Mouse (Mus musculus): ENCODE data around the gene Sftpa1. TPM values are rescaled to one million over a fixed set of nuclear protein-coding genes. Genes with fewer than 3 reads are reported as not detected.
A peak's percentile ranks its signal among the peaks of the same experiment; 100 is the strongest.

Gene Sftpa1
- polyA plus RNA-seq, 1 experiment from 2014 or later, result not detected

- ATAC-seq (ENCODE audit: low read depth), result no peak
- no peaks in the 10 kb centered on the region for H3K9me3 ChIP-seq (ENCODE audit: control insufficient read depth, low read length)
These were observed 14.5 kb downstream of the Sftpa1 start for GRCm38 (mm10) chr14:41146035-41146434.

GRCm38 (mm10) chr14:41146922-41147321 is 15.3 kb downstream of the Sftpa1 start:
- Histone ChIP-seq H3K9ac (replicated peaks; ENCODE audit: low read depth, low read length) (no peak overlapping the region), H3K9me3 (ENCODE audit: control insufficient read depth, low read length) (no peaks in the 10 kb centered on the region), H3K4me2 (ENCODE audit: low read depth, low read length) (no peak overlapping the region), H3K4me3 (ENCODE audit: low read depth, low read length) (no peak overlapping the region), H3K36me3 (ENCODE audit: control insufficient read depth, insufficient read depth, low read length) (no peaks in the 10 kb centered on the region), H3K27ac (ENCODE audit: low read depth, low read length) (no peak overlapping the region), H3K27me3 (ENCODE audit: control insufficient read depth, insufficient read depth, low read length) (no peaks in the 10 kb centered on the region), H3K4me1 (ENCODE audit: control insufficient read depth, insufficient read depth, low read length) (no peaks in the 10 kb centered on the region)
- WGBS, result 85% methylated on average over 3 of the region's 3 CpGs
- no peak for ATAC-seq (ENCODE audit: low read depth)

More at GRCm38 (mm10) chr14:41146035-41146434, 14.5 kb downstream of the Sftpa1 start:
- H3K4me2 ChIP-seq (ENCODE audit: low read depth, low read length), result no peak overlapping the region
- 70% methylated on average over 6 of the region's 6 CpGs for WGBS
- H3K4me3 ChIP-seq (ENCODE audit: low read depth, low read length), result no peak overlapping the region
- no peak overlapping the region for H3K9ac ChIP-seq (replicated peaks; ENCODE audit: low read depth, low read length)
- H3K36me3 ChIP-seq (ENCODE audit: control insufficient read depth, insufficient read depth, low read length), result no peaks in the 10 kb centered on the region
- H3K27ac ChIP-seq (ENCODE audit: low read depth, low read length), result no peak overlapping the region
- H3K4me1 ChIP-seq (ENCODE audit: control insufficient read depth, insufficient read depth, low read length), result no peaks in the 10 kb centered on the region
- H3K27me3 ChIP-seq (ENCODE audit: control insufficient read depth, insufficient read depth, low read length), result no peaks in the 10 kb centered on the region

DNA sequence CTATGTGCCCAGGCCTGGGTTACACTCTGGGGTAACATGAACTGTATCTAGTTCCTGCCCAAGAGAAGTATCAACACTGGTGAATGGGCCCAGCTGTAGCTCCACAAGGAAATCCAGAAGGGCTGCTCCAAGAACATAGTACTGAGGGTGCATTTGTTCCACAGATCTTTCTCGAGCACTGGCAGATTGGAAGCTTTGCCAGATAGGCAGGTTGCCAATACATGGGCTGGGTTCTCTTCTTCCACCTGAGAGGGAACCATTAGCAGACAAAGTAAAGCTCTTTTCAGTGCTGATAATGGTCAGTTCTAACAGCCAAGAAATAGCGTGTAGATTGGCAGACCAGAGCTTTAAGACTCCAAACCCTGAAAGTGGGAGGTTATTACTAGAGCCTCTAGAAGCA is 15.8 kb downstream of the Sftpa1 start:
- Histone ChIP-seq H3K27me3 (ENCODE audit: control insufficient read depth, insufficient read depth, low read length) (no peaks in the 10 kb centered on the region), H3K36me3 (ENCODE audit: control insufficient read depth, insufficient read depth, low read length) (no peaks in the 10 kb centered on the region), H3K9ac (replicated peaks; ENCODE audit: low read depth, low read length) (no peak overlapping the region), H3K27ac (ENCODE audit: low read depth, low read length) (no peak overlapping the region), H3K4me2 (ENCODE audit: low read depth, low read length) (no peak overlapping the region), H3K9me3 (ENCODE audit: control insufficient read depth, low read length) (no peaks in the 10 kb centered on the region), H3K4me1 (ENCODE audit: control insufficient read depth, insufficient read depth, low read length) (no peaks in the 10 kb centered on the region), H3K4me3 (ENCODE audit: low read depth, low read length) (no peak overlapping the region)
- no peak for ATAC-seq (ENCODE audit: low read depth)
- 81% methylated on average over 2 of the region's 2 CpGs for WGBS

DNA sequence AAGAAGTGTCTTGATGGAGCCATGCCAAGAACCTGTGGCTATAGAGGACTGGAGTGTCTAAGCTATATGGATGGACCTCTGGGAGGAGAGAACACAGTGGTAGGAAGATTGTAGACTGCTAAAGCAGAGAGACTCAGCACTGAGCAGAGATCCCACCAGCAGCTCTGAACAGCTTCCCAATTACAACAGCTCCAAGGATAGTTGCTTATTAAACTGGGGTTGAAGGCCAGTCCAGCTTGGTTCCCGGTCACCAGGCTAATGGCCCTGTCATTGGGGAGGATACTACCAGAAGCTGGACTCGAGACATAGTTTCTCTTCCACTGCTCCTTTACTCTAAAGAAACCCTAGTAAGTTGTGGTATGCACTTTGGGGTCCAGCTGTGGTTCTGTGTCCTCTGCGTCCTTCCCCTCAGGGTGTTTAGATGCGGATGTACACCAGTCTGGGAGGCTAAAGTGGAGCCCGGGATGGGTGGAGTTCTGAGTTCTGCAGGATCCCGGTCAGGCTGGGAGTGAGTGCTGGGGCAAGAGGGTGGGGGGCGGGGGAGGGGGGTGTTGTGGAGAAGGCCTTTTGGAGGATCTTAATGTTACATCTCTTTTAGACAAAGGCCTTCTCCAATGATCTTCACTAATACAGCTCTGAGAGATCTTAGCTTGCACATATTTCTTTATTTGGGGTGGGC is 19.8 kb downstream of the Sftpa1 start, which contains the start of gene Mbl1:
Gene Mbl1 (plus strand): TSS at position 239 of the 679 bp plus-strand sequence.
- H3K4me3 ChIP-seq (ENCODE audit: low read depth, low read length), result no peak within 1 kb of the TSS
- no peak within 1 kb of the TSS for H3K4me2 ChIP-seq (ENCODE audit: low read depth, low read length)
- H3K27me3 ChIP-seq (ENCODE audit: control insufficient read depth, insufficient read depth, low read length), result no peaks in the 10 kb centered on the region
- H3K9me3 ChIP-seq (ENCODE audit: control insufficient read depth, low read length), result no peaks in the 10 kb centered on the region
- no peaks in the 10 kb centered on the region for H3K36me3 ChIP-seq (ENCODE audit: control insufficient read depth, insufficient read depth, low read length)
- H3K27ac ChIP-seq (ENCODE audit: low read depth, low read length), result no peak within 1 kb of the TSS
- whole genome bisulfite sequencing, result 87% methylated on average over 7 of the region's 7 CpGs
- ATAC-seq (ENCODE audit: low read depth), result no peak
- H3K9ac ChIP-seq (replicated peaks; ENCODE audit: low read depth, low read length), result no peak within 1 kb of the TSS
- no peaks in the 10 kb centered on the region for H3K4me1 ChIP-seq (ENCODE audit: control insufficient read depth, insufficient read depth, low read length)

DNA sequence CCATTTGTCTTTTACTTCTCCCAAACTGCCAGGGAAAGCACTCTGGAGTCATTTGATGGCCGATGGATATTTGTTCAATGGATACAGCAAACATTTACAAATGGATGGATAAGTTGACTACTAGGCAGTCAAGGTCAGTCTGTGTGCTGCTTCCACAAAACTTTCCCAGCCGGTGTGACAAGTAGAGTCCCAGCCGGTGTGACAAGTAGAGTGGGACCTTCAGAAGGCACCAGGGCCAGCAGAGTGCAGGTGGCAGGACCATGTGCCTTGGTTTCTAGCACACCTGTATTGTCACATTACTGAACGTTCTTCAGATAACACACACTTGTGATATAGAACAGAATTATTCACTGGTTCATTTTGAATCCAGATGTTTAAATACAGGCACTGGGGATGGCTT is 28.5 kb downstream of the Sftpa1 start:
- no peaks in the 10 kb centered on the region for H3K36me3 ChIP-seq (ENCODE audit: control insufficient read depth, insufficient read depth, low read length)
- H3K9me3 ChIP-seq (ENCODE audit: control insufficient read depth, low read length), result no peaks in the 10 kb centered on the region
- no peak overlapping the region for H3K9ac ChIP-seq (replicated peaks; ENCODE audit: low read depth, low read length)
- H3K4me3 ChIP-seq (ENCODE audit: low read depth, low read length), result no peak overlapping the region
- no peaks in the 10 kb centered on the region for H3K4me1 ChIP-seq (ENCODE audit: control insufficient read depth, insufficient read depth, low read length)
- no peaks in the 10 kb centered on the region for H3K27me3 ChIP-seq (ENCODE audit: control insufficient read depth, insufficient read depth, low read length)
- ATAC-seq (ENCODE audit: low read depth), result no peak
- H3K27ac ChIP-seq (ENCODE audit: low read depth, low read length), result no peak overlapping the region
- H3K4me2 ChIP-seq (ENCODE audit: low read depth, low read length), result no peak overlapping the region
- WGBS, result 88% methylated on average over 4 of the region's 4 CpGs

GRCm38 (mm10) chr14:41160743-41161142 is 29.2 kb downstream of the Sftpa1 start:
- no peaks in the 10 kb centered on the region for H3K36me3 ChIP-seq (ENCODE audit: control insufficient read depth, insufficient read depth, low read length)
- no peaks in the 10 kb centered on the region for H3K9me3 ChIP-seq (ENCODE audit: control insufficient read depth, low read length)
- no peaks in the 10 kb centered on the region for H3K4me1 ChIP-seq (ENCODE audit: control insufficient read depth, insufficient read depth, low read length)
- no peak overlapping the region for H3K4me2 ChIP-seq (ENCODE audit: low read depth, low read length)
- no peak for ATAC-seq (ENCODE audit: low read depth)
- no peak overlapping the region for H3K9ac ChIP-seq (replicated peaks; ENCODE audit: low read depth, low read length)
- H3K27ac ChIP-seq (ENCODE audit: low read depth, low read length), result no peak overlapping the region
- no peaks in the 10 kb centered on the region for H3K27me3 ChIP-seq (ENCODE audit: control insufficient read depth, insufficient read depth, low read length)
- H3K4me3 ChIP-seq (ENCODE audit: low read depth, low read length), result no peak overlapping the region
- WGBS, result 81% methylated on average over 1 of the region's 1 CpGs

DNA sequence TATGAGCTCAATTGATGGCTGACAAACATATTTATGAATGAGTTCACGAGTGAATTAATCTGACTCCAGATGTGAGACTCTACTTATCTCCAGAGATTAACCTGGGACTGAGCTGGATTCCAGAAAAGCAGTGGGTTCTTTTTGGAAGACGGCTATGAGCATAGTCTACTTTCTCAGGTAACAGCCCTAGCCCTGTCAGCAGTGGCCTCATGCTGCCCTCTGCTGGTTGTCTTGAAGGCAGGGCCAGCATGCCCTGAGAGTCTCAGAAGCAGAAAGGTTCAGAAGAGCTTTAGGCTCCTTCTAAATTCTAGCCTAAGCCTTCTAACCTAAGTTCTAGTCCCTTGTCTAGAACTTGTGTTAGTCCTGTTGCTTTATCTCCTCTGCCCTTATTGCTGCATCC is 31.1 kb downstream of the Sftpa1 start:
- H3K4me2 ChIP-seq (ENCODE audit: low read depth, low read length), result no peak overlapping the region
- H3K27ac ChIP-seq (ENCODE audit: low read depth, low read length), result no peak overlapping the region
- no peaks in the 10 kb centered on the region for H3K36me3 ChIP-seq (ENCODE audit: control insufficient read depth, insufficient read depth, low read length)
- H3K4me3 ChIP-seq (ENCODE audit: low read depth, low read length), result no peak overlapping the region
- H3K27me3 ChIP-seq (ENCODE audit: control insufficient read depth, insufficient read depth, low read length), result no peaks in the 10 kb centered on the region
- 21% methylated on average over 2 of the region's 2 CpGs for WGBS
- no peaks in the 10 kb centered on the region for H3K9me3 ChIP-seq (ENCODE audit: control insufficient read depth, low read length)
- H3K9ac ChIP-seq (replicated peaks; ENCODE audit: low read depth, low read length), result no peak overlapping the region
- ATAC-seq (ENCODE audit: low read depth), result peak; percentile 58; the same call in 1 of the 2 replicates
- no peaks in the 10 kb centered on the region for H3K4me1 ChIP-seq (ENCODE audit: control insufficient read depth, insufficient read depth, low read length)

DNA sequence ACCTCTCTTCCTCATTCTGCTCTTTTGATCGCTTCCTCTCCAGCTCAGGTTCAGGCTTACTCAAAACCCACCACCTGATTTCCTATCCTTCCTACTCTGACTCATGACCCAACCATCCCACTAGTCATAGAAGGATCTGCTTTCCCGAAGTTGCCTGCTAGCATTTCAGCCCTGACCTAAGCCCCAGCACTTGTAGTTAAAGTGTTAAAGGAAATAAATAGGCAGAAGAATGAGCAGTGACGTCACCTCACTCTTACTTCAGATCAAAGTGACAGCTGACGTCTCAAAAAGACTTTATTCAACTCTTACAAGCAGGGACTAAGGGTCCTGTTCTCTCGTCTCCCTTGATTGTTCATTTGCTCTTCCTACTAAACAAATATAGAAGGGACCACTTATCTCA is 35.7 kb downstream of the Sftpa1 start:
- whole genome bisulfite sequencing, result 77% methylated on average over 5 of the region's 5 CpGs
- ATAC-seq (ENCODE audit: low read depth), result no peak
- H3K27ac ChIP-seq (ENCODE audit: low read depth, low read length), result no peak overlapping the region
- H3K9ac ChIP-seq (replicated peaks; ENCODE audit: low read depth, low read length), result no peak overlapping the region
- H3K4me3 ChIP-seq (ENCODE audit: low read depth, low read length), result no peak overlapping the region
- no peaks in the 10 kb centered on the region for H3K36me3 ChIP-seq (ENCODE audit: control insufficient read depth, insufficient read depth, low read length)
- no peaks in the 10 kb centered on the region for H3K27me3 ChIP-seq (ENCODE audit: control insufficient read depth, insufficient read depth, low read length)
- no peak overlapping the region for H3K4me2 ChIP-seq (ENCODE audit: low read depth, low read length)
- no peaks in the 10 kb centered on the region for H3K4me1 ChIP-seq (ENCODE audit: control insufficient read depth, insufficient read depth, low read length)
- H3K9me3 ChIP-seq (ENCODE audit: control insufficient read depth, low read length), result no peaks in the 10 kb centered on the region

GRCm38 (mm10) chr14:41168567-41168966 is 37.0 kb downstream of the Sftpa1 start:
- Histone ChIP-seq H3K27me3 (ENCODE audit: control insufficient read depth, insufficient read depth, low read length) (no peaks in the 10 kb centered on the region), H3K36me3 (ENCODE audit: control insufficient read depth, insufficient read depth, low read length) (no peaks in the 10 kb centered on the region)
- ATAC-seq (ENCODE audit: low read depth), result no peak

More at GRCm38 (mm10) chr14:41168567-41168966, 37.0 kb downstream of the Sftpa1 start:
- WGBS, result 81% methylated on average over 1 of the region's 1 CpGs
- H3K9ac ChIP-seq (replicated peaks; ENCODE audit: low read depth, low read length), result no peak overlapping the region
- H3K9me3 ChIP-seq (ENCODE audit: control insufficient read depth, low read length), result no peaks in the 10 kb centered on the region
- no peak overlapping the region for H3K27ac ChIP-seq (ENCODE audit: low read depth, low read length)
- H3K4me3 ChIP-seq (ENCODE audit: low read depth, low read length), result no peak overlapping the region
- no peak overlapping the region for H3K4me2 ChIP-seq (ENCODE audit: low read depth, low read length)
- H3K4me1 ChIP-seq (ENCODE audit: control insufficient read depth, insufficient read depth, low read length), result no peaks in the 10 kb centered on the region
